Mouse (Mus musculus): Measurements from ENCODE around the gene Fam168b. TPM values are rescaled to one million over a fixed set of nuclear protein-coding genes. Genes with fewer than 3 reads are reported as not detected.

Gene Fam168b
- polyA plus RNA-seq, 1 experiment from 2014 or later, result 161 TPM

GRCm38 (mm10) chr1:34823353-34823752 lies 19.5 kb downstream of the Fam168b start:
- ATAC-seq (replicated peaks), result no peak
- WGBS, result 90% methylated on average over 6 of the region's 6 CpGs
- no peaks in the 10 kb centered on the region for H3K9me3 ChIP-seq
- peaks cover 8% of the 10 kb centered on the region; the same call in 1 of the 2 replicates for H3K36me3 ChIP-seq (replicated peaks)
- no peaks in the 10 kb centered on the region for H3K4me1 ChIP-seq
- no peak overlapping the region for H3K27ac ChIP-seq
- H3K4me2 ChIP-seq, result no peak overlapping the region
- no peaks in the 10 kb centered on the region for H3K27me3 ChIP-seq (replicated peaks)
- no peak overlapping the region for H3K4me3 ChIP-seq
- no peak overlapping the region for H3K9ac ChIP-seq

DNA sequence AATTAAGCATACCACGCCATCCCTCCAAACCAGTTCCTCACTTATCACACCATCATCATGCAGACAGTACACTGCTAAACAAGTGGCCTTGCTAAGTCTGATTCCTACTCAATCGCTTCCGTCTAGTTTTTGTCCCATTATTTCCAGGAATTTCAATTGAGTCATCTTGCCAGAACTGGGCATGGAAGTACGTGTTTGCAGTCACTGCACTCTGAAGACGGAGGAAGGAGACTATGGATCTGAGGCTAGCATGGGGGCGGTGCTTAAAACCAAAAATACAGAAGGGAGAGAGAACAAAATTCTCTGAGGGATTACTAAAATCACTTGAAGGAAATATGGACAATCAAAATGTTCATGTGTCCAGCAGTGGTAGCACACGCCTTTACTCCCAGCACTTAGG lies 20.1 kb downstream of the Fam168b start:
- Histone ChIP-seq H3K27ac (no peak overlapping the region), H3K4me1 (no peaks in the 10 kb centered on the region), H3K9me3 (no peaks in the 10 kb centered on the region), H3K4me3 (no peak overlapping the region), H3K36me3 (replicated peaks) (peaks cover 14% of the 10 kb centered on the region; the same call in 1 of the 2 replicates), H3K9ac (no peak overlapping the region), H3K27me3 (replicated peaks) (no peaks in the 10 kb centered on the region), H3K4me2 (no peak overlapping the region)
- 93% methylated on average over 7 of the region's 7 CpGs for WGBS
- no peak for ATAC-seq (replicated peaks)

- no peak overlapping the region for H3K27ac ChIP-seq
- no peaks in the 10 kb centered on the region for H3K27me3 ChIP-seq (replicated peaks)
- H3K4me2 ChIP-seq, result no peak overlapping the region
- H3K9ac ChIP-seq, result no peak overlapping the region
- no peaks in the 10 kb centered on the region for H3K4me1 ChIP-seq
- H3K4me3 ChIP-seq, result no peak overlapping the region
- H3K9me3 ChIP-seq, result no peaks in the 10 kb centered on the region
- 84% methylated on average over 7 of the region's 7 CpGs for WGBS
- H3K36me3 ChIP-seq (replicated peaks), result peaks cover 21% of the 10 kb centered on the region
- ATAC-seq (replicated peaks), result no peak
Measured at GRCm38 (mm10) chr1:34822003-34822402, 20.9 kb downstream of the Fam168b start.

DNA sequence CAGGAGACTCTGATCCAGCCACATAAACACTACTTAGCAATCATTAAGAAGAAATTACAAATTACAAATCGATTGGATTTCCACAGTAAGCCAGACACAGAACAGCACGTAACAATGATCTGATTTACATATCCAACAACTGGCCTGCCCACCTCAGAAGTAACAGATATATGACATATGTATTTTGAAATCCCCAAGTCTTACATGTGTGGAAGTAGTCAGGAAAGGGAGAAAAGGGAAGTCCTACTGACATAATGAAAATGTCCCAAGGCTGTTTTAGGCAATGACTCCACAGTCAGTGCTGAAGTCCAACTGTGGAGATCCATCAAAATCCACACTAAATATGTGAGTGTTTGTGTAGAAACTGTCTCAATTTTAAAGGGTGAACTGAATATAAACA lies 21.5 kb downstream of the Fam168b start:
- H3K9ac ChIP-seq, result no peak overlapping the region
- H3K9me3 ChIP-seq, result no peaks in the 10 kb centered on the region
- ATAC-seq (replicated peaks), result no peak
- no peak overlapping the region for H3K27ac ChIP-seq
- H3K27me3 ChIP-seq (replicated peaks), result no peaks in the 10 kb centered on the region
- no peak overlapping the region for H3K4me3 ChIP-seq
- no peaks in the 10 kb centered on the region for H3K4me1 ChIP-seq
- H3K4me2 ChIP-seq, result no peak overlapping the region
- WGBS, result 90% methylated on average over 2 of the region's 2 CpGs
- H3K36me3 ChIP-seq (replicated peaks), result peaks cover 26% of the 10 kb centered on the region

DNA sequence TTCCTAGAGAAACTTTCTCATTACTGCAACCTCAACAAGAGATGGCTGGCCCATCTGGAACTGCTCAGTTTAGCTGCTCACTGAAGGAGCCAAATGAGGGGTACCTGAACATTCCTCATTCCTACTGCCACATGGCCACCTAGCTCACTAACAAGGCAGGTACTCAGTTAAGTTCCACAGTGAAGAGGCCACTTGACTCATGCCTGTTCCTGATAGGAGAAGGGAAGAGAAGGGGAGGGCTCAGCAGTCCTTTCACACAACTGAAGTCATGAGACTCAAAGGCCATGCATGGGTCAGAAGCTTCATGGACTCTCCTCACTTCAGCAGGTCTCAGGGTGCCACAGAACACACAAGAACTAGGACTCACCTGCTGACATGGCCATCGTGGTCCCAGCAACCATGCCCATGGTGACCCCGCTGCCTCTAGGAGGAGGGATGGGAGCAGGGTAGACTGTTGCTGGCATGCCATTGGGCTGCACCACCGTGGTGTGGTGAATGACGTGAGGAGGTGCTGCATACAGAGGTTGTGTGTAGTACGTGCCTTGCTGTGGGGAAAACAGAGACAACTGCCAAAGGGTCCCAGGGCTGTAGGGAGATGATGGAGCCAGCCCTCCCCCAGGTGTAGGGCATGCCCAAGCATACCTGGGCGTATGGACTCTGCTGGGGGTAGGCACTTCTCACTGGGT lies 23.5 kb downstream of the Fam168b start:
- H3K27ac ChIP-seq, result no peak overlapping the region
- no peaks in the 10 kb centered on the region for H3K27me3 ChIP-seq (replicated peaks)
- H3K36me3 ChIP-seq (replicated peaks), result peaks cover 31% of the 10 kb centered on the region
- no peaks in the 10 kb centered on the region for H3K4me1 ChIP-seq
- ATAC-seq (replicated peaks), result no peak
- WGBS, result 95% methylated on average over 6 of the region's 6 CpGs
- no peak overlapping the region for H3K9ac ChIP-seq
- H3K4me2 ChIP-seq, result no peak overlapping the region
- H3K9me3 ChIP-seq, result no peaks in the 10 kb centered on the region
- no peak overlapping the region for H3K4me3 ChIP-seq

DNA sequence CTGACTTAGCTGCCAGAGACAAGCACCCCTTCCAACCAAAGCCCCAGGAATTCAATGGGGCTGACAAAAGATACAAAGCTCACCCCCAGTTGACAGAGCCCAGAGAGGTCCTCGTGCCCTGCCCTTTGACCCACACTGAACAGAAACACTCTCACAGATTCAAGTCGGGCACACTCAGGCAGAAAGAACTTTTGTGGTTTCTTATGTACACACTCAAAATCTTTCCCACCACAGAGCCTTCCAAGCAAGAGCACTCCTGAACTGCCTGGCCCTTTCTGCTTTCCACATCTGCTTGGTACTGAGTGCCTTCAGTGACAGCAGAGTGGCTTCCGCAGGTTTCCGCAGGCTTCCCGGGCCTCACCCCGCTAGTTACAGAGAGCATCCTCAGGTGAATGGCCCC lies 27.0 kb downstream of the Fam168b start:
- Histone ChIP-seq H3K4me2 (no peak overlapping the region), H3K4me1 (no peaks in the 10 kb centered on the region), H3K9me3 (no peaks in the 10 kb centered on the region), H3K27me3 (replicated peaks) (no peaks in the 10 kb centered on the region), H3K27ac (no peak overlapping the region), H3K9ac (no peak overlapping the region), H3K36me3 (replicated peaks) (peaks cover 45% of the 10 kb centered on the region), H3K4me3 (no peak overlapping the region)
- ATAC-seq (replicated peaks), result no peak
- WGBS, result 79% methylated on average over 6 of the region's 6 CpGs

- no peaks in the 10 kb centered on the region for H3K27me3 ChIP-seq (replicated peaks)
- no peak overlapping the region for H3K4me2 ChIP-seq
- no peak for ATAC-seq (replicated peaks)
- H3K4me1 ChIP-seq, result no peaks in the 10 kb centered on the region
- no peaks in the 10 kb centered on the region for H3K9me3 ChIP-seq
- no peak overlapping the region for H3K4me3 ChIP-seq
- H3K36me3 ChIP-seq (replicated peaks), result peaks cover 30% of the 10 kb centered on the region
- no peak overlapping the region for H3K27ac ChIP-seq
- WGBS, result 93% methylated on average over 13 of the region's 13 CpGs
- no peak overlapping the region for H3K9ac ChIP-seq
Measured at GRCm38 (mm10) chr1:34812407-34813247, 30.2 kb downstream of the Fam168b start.

GRCm38 (mm10) chr1:34811581-34811980 lies 31.3 kb downstream of the Fam168b start:
- Histone ChIP-seq H3K4me1 (no peaks in the 10 kb centered on the region), H3K27me3 (replicated peaks) (no peaks in the 10 kb centered on the region), H3K4me3 (no peak overlapping the region), H3K9ac (no peak overlapping the region), H3K36me3 (replicated peaks) (peaks cover 20% of the 10 kb centered on the region), H3K27ac (no peak overlapping the region), H3K9me3 (no peaks in the 10 kb centered on the region), H3K4me2 (no peak overlapping the region)
- WGBS, result 90% methylated on average over 6 of the region's 6 CpGs
- ATAC-seq (replicated peaks), result no peak

DNA sequence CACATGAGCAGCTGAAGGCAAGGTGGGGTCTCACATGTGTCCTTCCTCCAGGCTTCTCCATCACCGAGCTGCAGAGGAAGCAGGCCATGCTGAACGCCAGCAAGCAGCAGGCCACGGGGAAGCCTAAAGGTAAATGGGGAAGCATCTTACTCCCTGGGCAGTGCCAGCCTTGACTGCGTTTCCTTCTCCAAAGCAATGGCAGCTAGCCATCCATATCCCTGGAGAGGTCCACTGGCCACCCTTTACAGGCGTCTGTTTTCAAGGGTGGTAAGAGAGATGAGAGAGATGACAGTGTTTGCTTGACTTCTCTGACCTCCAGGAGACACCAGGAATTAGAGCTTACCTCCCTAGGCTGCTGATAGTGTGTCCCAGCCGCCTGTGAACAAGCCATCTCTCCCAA lies 31.8 kb downstream of the Fam168b start:
- H3K4me2 ChIP-seq, result no peak overlapping the region
- ATAC-seq (replicated peaks), result no peak
- no peak overlapping the region for H3K27ac ChIP-seq
- WGBS, result 88% methylated on average over 6 of the region's 6 CpGs
- H3K4me1 ChIP-seq, result 0 out of 2 replicates have a peak, but pooled peaks cover 2% of the 10 kb centered on the region
- no peaks in the 10 kb centered on the region for H3K9me3 ChIP-seq
- no peak overlapping the region for H3K9ac ChIP-seq
- no peaks in the 10 kb centered on the region for H3K27me3 ChIP-seq (replicated peaks)
- H3K36me3 ChIP-seq (replicated peaks), result peaks cover 19% of the 10 kb centered on the region; the same call in 1 of the 2 replicates
- no peak overlapping the region for H3K4me3 ChIP-seq

GRCm38 (mm10) chr1:34810293-34810692 lies 32.6 kb downstream of the Fam168b start:
- 84% methylated on average over 11 of the region's 11 CpGs for WGBS
- ATAC-seq (replicated peaks), result no peak
- Histone ChIP-seq H3K36me3 (replicated peaks) (peaks cover 19% of the 10 kb centered on the region; the same call in 1 of the 2 replicates), H3K9ac (no peak overlapping the region), H3K4me2 (no peak overlapping the region), H3K27me3 (replicated peaks) (no peaks in the 10 kb centered on the region), H3K27ac (no peak overlapping the region), H3K4me3 (no peak overlapping the region), H3K4me1 (0 out of 2 replicates have a peak, but pooled peaks cover 6% of the 10 kb centered on the region), H3K9me3 (no peaks in the 10 kb centered on the region)

GRCm38 (mm10) chr1:34808445-34808844 lies 34.4 kb downstream of the Fam168b start:
- H3K27ac ChIP-seq, result no peak overlapping the region
- no peaks in the 10 kb centered on the region for H3K9me3 ChIP-seq
- 92% methylated on average over 8 of the region's 8 CpGs for WGBS
- H3K4me1 ChIP-seq, result peaks cover 13% of the 10 kb centered on the region
- no peak overlapping the region for H3K4me3 ChIP-seq
- H3K27me3 ChIP-seq (replicated peaks), result no peaks in the 10 kb centered on the region
- H3K9ac ChIP-seq, result no peak overlapping the region
- no peak overlapping the region for H3K4me2 ChIP-seq
- peaks cover 6% of the 10 kb centered on the region; the same call in 1 of the 2 replicates for H3K36me3 ChIP-seq (replicated peaks)
- no peak for ATAC-seq (replicated peaks)

DNA sequence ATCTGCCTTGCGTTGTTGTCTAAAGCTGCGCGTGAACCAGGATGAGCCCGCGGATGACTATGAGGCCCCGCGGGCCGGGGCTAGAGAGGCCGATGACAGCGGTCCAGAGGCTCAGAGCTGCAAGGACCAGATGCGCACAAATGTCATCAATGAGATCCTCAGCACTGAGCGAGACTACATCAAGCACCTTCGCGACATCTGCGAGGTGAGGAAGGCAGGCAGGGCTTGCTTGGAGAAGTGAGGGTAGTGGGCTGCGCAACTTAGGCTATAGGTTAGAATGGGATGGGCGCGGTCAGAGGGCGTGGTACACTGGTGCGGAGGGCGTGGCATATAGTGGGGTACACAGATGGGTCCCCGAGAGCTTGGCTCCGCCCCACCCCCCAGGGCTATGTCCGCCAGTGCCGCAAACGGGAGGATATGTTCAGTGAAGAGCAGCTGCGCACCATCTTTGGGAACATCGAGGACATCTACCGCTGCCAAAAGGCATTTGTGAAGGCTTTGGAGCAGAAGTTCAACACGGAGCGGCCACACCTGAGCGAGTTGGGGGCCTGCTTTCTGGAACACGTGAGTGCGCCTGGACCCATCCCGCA lies 36.8 kb downstream of the Fam168b start:
- Histone ChIP-seq H3K4me1 (peaks cover 32% of the 10 kb centered on the region), H3K27me3 (replicated peaks) (no peaks in the 10 kb centered on the region), H3K36me3 (replicated peaks) (no peaks in the 10 kb centered on the region; the same call in 1 of the 2 replicates), H3K27ac (no peak overlapping the region), H3K9ac (no peak overlapping the region), H3K4me2 (no peak overlapping the region), H3K4me3 (no peak overlapping the region), H3K9me3 (no peaks in the 10 kb centered on the region)
- 28% methylated on average over 35 of the region's 35 CpGs for WGBS
- ATAC-seq (replicated peaks), result no peak
